Mouse (Mus musculus): ENCODE results near the gene Tekt3. TPM values are rescaled to one million over a fixed set of nuclear protein-coding genes. Genes with fewer than 3 reads are reported as not detected.

Gene Tekt3
- total and polyA plus RNA-seq, 3 experiments: not detected

- Histone ChIP-seq H3K4me1 (ENCODE audit: control insufficient read depth in 1 of 2, insufficient read depth in 2 of 2, low read length in 2 of 2) (no peaks in the 10 kb centered on the region), H3K27ac (ENCODE audit: control insufficient read depth, low read depth, low read length) (no peak overlapping the region), H3K9ac (ENCODE audit: control insufficient read depth, low read depth, low read length, poor library complexity, severe bottlenecking) (no peak overlapping the region), H3K9me3 (replicated peaks; ENCODE audit: insufficient read depth, low read length) (no peaks in the 10 kb centered on the region), H3K4me3 (ENCODE audit: control insufficient read depth in 1 of 2, insufficient read depth in 1 of 2, low read depth in 2 of 2, low read length in 2 of 2) (no peak overlapping the region), H3K79me2 (ENCODE audit: control insufficient read depth, insufficient read depth, low read length, poor library complexity) (no peaks in the 10 kb centered on the region), H3K27me3 (ENCODE audit: control insufficient read depth in 1 of 2, insufficient read depth in 2 of 2, low read length in 2 of 2) (no peaks in the 10 kb centered on the region), H3K36me3 (ENCODE audit: control insufficient read depth in 1 of 2, insufficient read depth in 2 of 2, low read length in 2 of 2) (no peaks in the 10 kb centered on the region)
- TF ChIP-seq UBTF (IDR thresholded peaks at IDR 0.05; ENCODE audit: borderline replicate concordance, insufficient read depth, low read depth, low read length) (no peak), MAZ (IDR thresholded peaks at IDR 0.05; ENCODE audit: low read depth, low read length) (no peak), GATA1 (IDR thresholded peaks at IDR 0.05; ENCODE audit: low read depth, low read length) (no peak), MAFK (IDR thresholded peaks at IDR 0.05; ENCODE audit: borderline replicate concordance, low read depth, low read length) (no peak), SIN3A (IDR thresholded peaks at IDR 0.05; ENCODE audit: low read length) (no peak), CHD1 (IDR thresholded peaks at IDR 0.05; ENCODE audit: low read depth, low read length) (no peak), MEF2A (IDR thresholded peaks at IDR 0.05; ENCODE audit: extremely low read depth, insufficient replicate concordance, low read depth, low read length, poor library complexity, severe bottlenecking) (no peak), CHD2 (IDR thresholded peaks at IDR 0.05; ENCODE audit: low read length) (no peak), ZKSCAN1 (IDR thresholded peaks at IDR 0.05; ENCODE audit: low read depth, low read length) (no peak), GABPA (IDR thresholded peaks at IDR 0.05; ENCODE audit: low read depth, low read length) (no peak), ETS1 (IDR thresholded peaks at IDR 0.05; ENCODE audit: low read depth, low read length) (no peak)
- DNase-seq (ENCODE audit: low read depth, low spot score): no peak
Observed at GRCm38 (mm10) chr11:63024136-63024535, 37.3 kb upstream of the Tekt3 start.

GRCm38 (mm10) chr11:63025476-63025875 is 36.0 kb upstream of the Tekt3 start:
- H3K79me2 ChIP-seq (ENCODE audit: control insufficient read depth, insufficient read depth, low read length, poor library complexity): no peaks in the 10 kb centered on the region
- H3K4me3 ChIP-seq (ENCODE audit: control insufficient read depth in 1 of 2, insufficient read depth in 1 of 2, low read depth in 2 of 2, low read length in 2 of 2): no peak overlapping the region
- no peaks in the 10 kb centered on the region for H3K27me3 ChIP-seq (ENCODE audit: control insufficient read depth in 1 of 2, insufficient read depth in 2 of 2, low read length in 2 of 2)
- no peaks in the 10 kb centered on the region for H3K9me3 ChIP-seq (replicated peaks; ENCODE audit: insufficient read depth, low read length)
- H3K9ac ChIP-seq (ENCODE audit: control insufficient read depth, low read depth, low read length, poor library complexity, severe bottlenecking): no peak overlapping the region
- no peak overlapping the region for H3K27ac ChIP-seq (ENCODE audit: control insufficient read depth, low read depth, low read length)
- H3K4me1 ChIP-seq (ENCODE audit: control insufficient read depth in 1 of 2, insufficient read depth in 2 of 2, low read length in 2 of 2): no peaks in the 10 kb centered on the region
- TF ChIP-seq ELF1 (IDR thresholded peaks at IDR 0.05; ENCODE audit: low read depth, low read length): no peak
- TF ChIP-seq TBP (IDR thresholded peaks at IDR 0.05; ENCODE audit: low read depth, low read length): no peak
- TF ChIP-seq BHLHE40 (IDR thresholded peaks at IDR 0.05; ENCODE audit: borderline replicate concordance, low read depth, low read length): no peak
- TF ChIP-seq ZNF384 (IDR thresholded peaks at IDR 0.05; ENCODE audit: low read depth, low read length): no peak
- no peak for TF ChIP-seq SMC3 (IDR thresholded peaks at IDR 0.05; ENCODE audit: low read depth, low read length)
- no peak for TF ChIP-seq MYC (IDR thresholded peaks at IDR 0.05; ENCODE audit: low read depth, low read length)
- no peak for TF ChIP-seq JUND (IDR thresholded peaks at IDR 0.05; ENCODE audit: low read depth, low read length)
- no peak for TF ChIP-seq GATA1 (IDR thresholded peaks at IDR 0.05; ENCODE audit: low read depth, low read length)
- no peak for TF ChIP-seq RAD21 (IDR thresholded peaks at IDR 0.05; ENCODE audit: low read depth, low read length)
- no peak for TF ChIP-seq MAZ (IDR thresholded peaks at IDR 0.05; ENCODE audit: low read depth, low read length)
- TF ChIP-seq TCF12 (IDR thresholded peaks at IDR 0.05; ENCODE audit: low read depth, low read length): no peak
- no peak for TF ChIP-seq ZKSCAN1 (IDR thresholded peaks at IDR 0.05; ENCODE audit: low read depth, low read length)
- TF ChIP-seq ETS1 (IDR thresholded peaks at IDR 0.05; ENCODE audit: low read depth, low read length): no peak
- no peak for TF ChIP-seq UBTF (IDR thresholded peaks at IDR 0.05; ENCODE audit: borderline replicate concordance, insufficient read depth, low read depth, low read length)
- TF ChIP-seq NELFE (IDR thresholded peaks at IDR 0.05; ENCODE audit: low read depth, low read length): no peak
- no peak for TF ChIP-seq USF1 (IDR thresholded peaks at IDR 0.05; ENCODE audit: low read depth, low read length)
- H3K36me3 ChIP-seq (ENCODE audit: control insufficient read depth in 1 of 2, insufficient read depth in 2 of 2, low read length in 2 of 2): no peaks in the 10 kb centered on the region
- no peak for DNase-seq (ENCODE audit: low read depth, low spot score)

Data from MEL (cell line).